Mouse (Mus musculus) olfactory bulb, adult 2 months (tissue): ENCODE measurements around the gene Ssu2.
A peak's percentile ranks its signal among the peaks of the same experiment; 100 is the strongest.

ENCODE experiments used
- CTCF ChIP-seq: fragments of 200-500 bp; IDR thresholded peaks from 2 replicates; pipeline ENCODE4 v1.5.1; 2012; ENCODE audit warnings: low read depth, mild to moderate bottlenecking, low read length, moderate library complexity; ENCODE audit not compliant: insufficient read depth
- POLR2A ChIP-seq: fragments of 200-500 bp; IDR thresholded peaks from 2 replicates; pipeline ENCODE4 v1.6.1; 2012; ENCODE audit warnings: mild to moderate bottlenecking, low read depth, low read length, moderate library complexity; ENCODE audit not compliant: insufficient read depth

DNA sequence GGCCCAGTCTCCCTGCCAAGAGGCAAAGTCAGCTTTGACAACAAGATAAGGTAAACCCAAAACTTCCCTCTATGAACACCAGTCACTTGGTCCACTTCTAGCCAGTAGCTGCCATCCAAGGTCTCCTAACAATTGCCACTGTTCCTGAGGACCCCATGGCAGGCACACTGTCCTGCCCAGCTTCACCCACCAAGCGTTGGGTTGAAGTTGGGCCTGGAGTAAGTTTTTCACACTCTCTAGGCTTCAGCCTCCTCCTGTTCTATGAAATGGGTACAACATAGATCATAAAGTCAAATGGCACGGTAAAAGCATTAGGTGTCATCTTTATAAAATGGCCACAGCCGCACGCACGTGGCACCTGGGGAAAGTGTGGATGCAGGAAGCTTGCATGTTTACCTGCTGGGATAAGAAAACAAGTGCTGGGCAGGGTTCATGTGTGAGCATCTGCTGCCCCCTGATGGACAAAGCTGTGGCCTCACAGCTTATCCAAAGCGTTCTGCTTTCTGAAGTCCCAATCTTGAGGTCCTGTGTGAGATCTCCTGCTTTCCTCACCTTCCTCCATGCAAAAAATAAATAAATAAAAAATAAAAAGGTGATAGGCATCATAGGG lies 25.4 kb downstream of the Ssu2 start:
- TF ChIP-seq POLR2A (no peak), CTCF (peak; percentile 79)
